Mouse (Mus musculus): ENCODE results near the gene Clec10a. TPM values are rescaled to one million over a fixed set of nuclear protein-coding genes. Genes with fewer than 3 reads are reported as not detected.
"Not testable (repeated sequence)": the region's sequence is repeated elsewhere in the genome, so short reads cannot be mapped to it uniquely, and the experiment has no call there.

Clec10a gene
- not detected in 2 replicates for polyA plus RNA-seq (2012; ENCODE audit: insufficient read depth, insufficient read length, low replicate concordance, missing spikeins)

GRCm38 (mm10) chr11:70155897-70156296, at the start of gene Clec10a:
Gene Clec10a, plus strand, starts transcription at chr11:70156197.
- not testable (repeated sequence) for H3K4me3 ChIP-seq (ENCODE audit: insufficient read depth, low read depth, low read length); H3K4me1 ChIP-seq (ENCODE audit: control insufficient read depth, insufficient read depth, low read length); H3K27ac ChIP-seq (ENCODE audit: insufficient read depth, low read depth, low read length)
- WGBS = no CpG with 5 or more reads among the region's 5 CpGs

- WGBS = 54% methylated on average over 8 of the region's 8 CpGs
- no peak for TF ChIP-seq POLR2A (IDR thresholded peaks at IDR 0.05; ENCODE audit: insufficient read depth, low read depth, low read length)
- no peak for TF ChIP-seq CTCF (IDR thresholded peaks at IDR 0.05; ENCODE audit: insufficient read depth, low read depth, low read length)
- no peak overlapping the region for H3K4me3 ChIP-seq (ENCODE audit: insufficient read depth, low read depth, low read length)
- no peak overlapping the region for H3K27ac ChIP-seq (ENCODE audit: insufficient read depth, low read depth, low read length)
- H3K4me1 ChIP-seq (ENCODE audit: control insufficient read depth, insufficient read depth, low read length) = peaks cover 10% of the 10 kb centered on the region; the same call in 1 of the 2 replicates
These were observed 48.9 kb upstream of the Clec10a start for GRCm38 (mm10) chr11:70107085-70107484.

GRCm38 (mm10) chr11:70110146-70110545, 45.9 kb upstream of the Clec10a start:
- Histone ChIP-seq H3K4me3 (ENCODE audit: insufficient read depth, low read depth, low read length) (no peak overlapping the region), H3K27ac (ENCODE audit: insufficient read depth, low read depth, low read length) (no peak overlapping the region), H3K4me1 (ENCODE audit: control insufficient read depth, insufficient read depth, low read length) (peaks cover 4% of the 10 kb centered on the region; the same call in 1 of the 2 replicates)
- TF ChIP-seq CTCF (IDR thresholded peaks at IDR 0.05; ENCODE audit: insufficient read depth, low read depth, low read length) = no peak
- TF ChIP-seq POLR2A (IDR thresholded peaks at IDR 0.05; ENCODE audit: insufficient read depth, low read depth, low read length) = no peak
- 63% methylated on average over 3 of the region's 3 CpGs for WGBS

- Histone ChIP-seq H3K4me1 (ENCODE audit: control insufficient read depth, insufficient read depth, low read length) (no peaks in the 10 kb centered on the region), H3K27ac (ENCODE audit: insufficient read depth, low read depth, low read length) (no peak overlapping the region), H3K4me3 (ENCODE audit: insufficient read depth, low read depth, low read length) (no peak overlapping the region)
- 66% methylated on average over 4 of the region's 4 CpGs for WGBS
- TF ChIP-seq POLR2A (IDR thresholded peaks at IDR 0.05; ENCODE audit: insufficient read depth, low read depth, low read length) = no peak
- no peak for TF ChIP-seq CTCF (IDR thresholded peaks at IDR 0.05; ENCODE audit: insufficient read depth, low read depth, low read length)
These were observed 41.4 kb upstream of the Clec10a start for GRCm38 (mm10) chr11:70114562-70114961.

GRCm38 (mm10) chr11:70115901-70116300, 40.1 kb upstream of the Clec10a start:
- Histone ChIP-seq H3K4me1 (ENCODE audit: control insufficient read depth, insufficient read depth, low read length) (no peaks in the 10 kb centered on the region), H3K27ac (ENCODE audit: insufficient read depth, low read depth, low read length) (no peak overlapping the region), H3K4me3 (ENCODE audit: insufficient read depth, low read depth, low read length) (no peak overlapping the region)
- TF ChIP-seq CTCF (IDR thresholded peaks at IDR 0.05; ENCODE audit: insufficient read depth, low read depth, low read length) = no peak
- no peak for TF ChIP-seq POLR2A (IDR thresholded peaks at IDR 0.05; ENCODE audit: insufficient read depth, low read depth, low read length)
- 80% methylated on average over 3 of the region's 3 CpGs for WGBS

- H3K4me1 ChIP-seq (ENCODE audit: control insufficient read depth, insufficient read depth, low read length) = no peaks in the 10 kb centered on the region
- TF ChIP-seq POLR2A (IDR thresholded peaks at IDR 0.05; ENCODE audit: insufficient read depth, low read depth, low read length) (no peak), CTCF (IDR thresholded peaks at IDR 0.05; ENCODE audit: insufficient read depth, low read depth, low read length) (no peak)
- H3K27ac ChIP-seq (ENCODE audit: insufficient read depth, low read depth, low read length) = no peak within 1 kb of the TSS
- 73% methylated on average over 9 of the region's 9 CpGs for WGBS
- no peak within 1 kb of the TSS for H3K4me3 ChIP-seq (ENCODE audit: insufficient read depth, low read depth, low read length)
These were observed 26.0 kb upstream of the Clec10a start, which contains the start of gene Mgl2 for GRCm38 (mm10) chr11:70129926-70130379. Gene Mgl2, plus strand, starts transcription at chr11:70130329.

GRCm38 (mm10) chr11:70135001-70135400, 21.0 kb upstream of the Clec10a start:
- not testable (repeated sequence) for H3K27ac ChIP-seq (ENCODE audit: insufficient read depth, low read depth, low read length); H3K4me1 ChIP-seq (ENCODE audit: control insufficient read depth, insufficient read depth, low read length); H3K4me3 ChIP-seq (ENCODE audit: insufficient read depth, low read depth, low read length)
- 76% methylated on average over 3 of the region's 3 CpGs for WGBS

- H3K27ac ChIP-seq (ENCODE audit: insufficient read depth, low read depth, low read length); H3K4me1 ChIP-seq (ENCODE audit: control insufficient read depth, insufficient read depth, low read length); H3K4me3 ChIP-seq (ENCODE audit: insufficient read depth, low read depth, low read length): not testable (repeated sequence)
- WGBS = 90% methylated on average over 8 of the region's 8 CpGs
These were observed 20.1 kb upstream of the Clec10a start for GRCm38 (mm10) chr11:70135925-70136324.

- H3K4me1 ChIP-seq (ENCODE audit: control insufficient read depth, insufficient read depth, low read length) = 0 out of 2 replicates have a peak, but pooled peaks cover 3% of the 10 kb centered on the region
- no peak overlapping the region for H3K4me3 ChIP-seq (ENCODE audit: insufficient read depth, low read depth, low read length)
- 82% methylated on average over 10 of the region's 10 CpGs for WGBS
- TF ChIP-seq POLR2A (IDR thresholded peaks at IDR 0.05; ENCODE audit: insufficient read depth, low read depth, low read length) = no peak
- no peak for TF ChIP-seq CTCF (IDR thresholded peaks at IDR 0.05; ENCODE audit: insufficient read depth, low read depth, low read length)
- no peak overlapping the region for H3K27ac ChIP-seq (ENCODE audit: insufficient read depth, low read depth, low read length)
These were observed 16.8 kb upstream of the Clec10a start for GRCm38 (mm10) chr11:70139171-70139570.

- 52% methylated on average over 3 of the region's 3 CpGs for WGBS
- TF ChIP-seq CTCF (IDR thresholded peaks at IDR 0.05; ENCODE audit: insufficient read depth, low read depth, low read length) = no peak
- TF ChIP-seq POLR2A (IDR thresholded peaks at IDR 0.05; ENCODE audit: insufficient read depth, low read depth, low read length) = no peak
- no peak overlapping the region for H3K4me3 ChIP-seq (ENCODE audit: insufficient read depth, low read depth, low read length)
- no peak overlapping the region for H3K27ac ChIP-seq (ENCODE audit: insufficient read depth, low read depth, low read length)
- no peaks in the 10 kb centered on the region for H3K4me1 ChIP-seq (ENCODE audit: control insufficient read depth, insufficient read depth, low read length)
These were observed 4.9 kb upstream of the Clec10a start for GRCm38 (mm10) chr11:70151072-70151471.
